Mouse (Mus musculus) spleen, postnatal 14 days (tissue): Measurements from ENCODE around the gene Rps12.
"Not testable (repeated sequence)": the region's sequence is repeated elsewhere in the genome, so short reads cannot be mapped to it uniquely, and the experiment has no call there.

Experiments
- DNase-seq, 2 experiments: peaks; one replicate each; pipeline ENCODE4 v3.0.0; 2021 to 2022; ENCODE audit warnings: low spot score in 2 of 2

Gene Rps12

DNA sequence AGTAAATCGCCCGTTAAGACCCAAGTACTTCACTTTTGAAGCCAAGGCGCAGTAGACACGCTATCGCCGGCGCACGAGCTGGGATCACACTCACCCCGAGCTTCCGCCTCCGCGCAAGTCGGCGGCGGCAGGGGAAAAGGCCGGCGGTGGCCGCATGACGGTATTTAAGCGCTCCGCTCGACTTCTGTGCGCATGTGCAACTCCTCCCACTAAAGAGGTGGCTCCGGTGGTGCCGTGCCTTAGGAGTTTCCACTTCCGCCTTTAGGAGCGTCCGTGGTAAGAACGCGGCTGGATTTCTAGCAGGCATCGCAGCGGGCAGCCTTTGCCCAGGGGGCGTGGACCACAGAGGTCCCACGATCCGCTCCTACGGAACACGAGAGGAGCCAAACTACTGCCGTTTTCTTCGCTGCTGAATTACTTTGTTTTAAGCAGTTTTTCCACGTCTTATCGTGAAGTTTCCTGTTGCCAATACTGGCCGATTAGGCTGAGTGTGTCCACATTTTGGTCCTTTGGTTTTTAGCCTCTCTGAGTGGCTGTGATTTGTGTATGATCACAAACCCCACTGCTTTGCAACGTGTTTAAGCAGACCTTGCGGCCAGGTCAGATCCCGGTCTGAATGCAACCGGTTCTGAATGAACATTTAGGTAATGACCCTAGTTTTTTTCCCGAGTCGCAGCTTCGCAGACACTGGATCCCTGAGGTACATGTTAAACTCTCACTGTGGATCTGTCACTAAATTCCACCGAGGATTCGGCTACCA lies at the start of gene Rps12:
Gene Rps12 (minus strand): TSS at position 214 of the 760 bp plus-strand sequence.
- DNase-seq = peak; percentile 99

GRCm38 (mm10) chr10:23836003-23836964 lies 49.2 kb upstream of the Rps12 start:
- no peak for DNase-seq

DNA sequence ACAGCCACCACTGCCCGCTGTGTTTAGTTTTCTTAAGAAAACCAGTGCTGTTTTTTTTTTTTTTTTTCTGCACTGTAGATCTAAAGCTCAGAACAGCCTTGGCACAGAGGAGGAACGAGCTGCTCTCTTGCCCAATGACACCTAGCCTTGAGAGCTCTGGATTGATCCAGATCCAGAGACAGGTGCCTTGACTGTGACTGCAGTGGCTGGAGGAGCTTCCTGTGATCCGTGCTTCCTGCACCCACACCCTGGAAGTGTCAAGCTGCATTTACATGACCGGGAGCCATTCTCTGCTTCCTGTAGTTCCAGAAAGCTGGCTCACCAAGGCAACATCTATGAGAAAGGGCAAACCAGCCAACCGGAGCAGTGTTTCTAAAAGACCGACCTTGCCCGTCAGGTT lies 39.4 kb upstream of the Rps12 start:
- DNase-seq = no peak

DNA sequence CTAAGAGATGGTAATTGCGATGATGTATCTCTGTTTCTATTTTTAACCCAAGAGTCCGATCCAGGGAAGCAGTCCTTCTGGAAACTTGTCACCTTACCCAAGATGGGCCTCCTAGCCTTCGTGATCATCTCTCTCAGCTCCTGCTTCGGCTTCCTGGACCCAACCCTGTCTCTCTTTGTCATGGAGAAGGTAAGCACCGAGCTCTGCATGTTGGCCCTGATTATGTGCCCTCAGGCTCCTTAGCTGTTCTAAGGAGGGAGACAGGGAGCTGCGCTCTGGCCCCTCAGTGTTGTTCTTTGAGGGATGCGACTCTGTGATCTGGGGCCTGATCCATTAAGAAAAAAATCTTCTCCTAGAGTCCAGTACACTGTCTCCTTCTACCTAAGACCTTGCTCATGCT lies 29.2 kb upstream of the Rps12 start:
- DNase-seq = no peak

DNA sequence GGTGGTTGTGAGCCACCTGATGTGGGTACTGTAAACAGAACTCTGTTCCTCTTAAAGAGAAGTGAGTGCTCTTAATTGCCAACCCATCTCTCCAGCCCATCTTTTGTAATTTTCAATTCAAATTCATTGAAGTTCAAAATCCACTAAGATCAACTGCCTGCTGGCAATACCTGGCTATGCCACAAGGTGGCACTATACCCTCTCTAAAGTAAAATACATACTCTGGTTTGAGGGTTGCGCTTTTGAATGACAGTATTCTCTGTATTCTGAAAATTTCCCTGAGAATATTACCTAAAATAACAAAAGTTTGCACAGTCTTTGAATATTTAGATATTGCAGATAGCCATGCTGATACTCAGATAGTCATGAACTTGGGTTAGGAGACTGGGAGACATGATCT lies 28.1 kb upstream of the Rps12 start:
- peak; percentile 32 to 63 for DNase-seq

GRCm38 (mm10) chr10:23812852-23813766 lies 26.0 kb upstream of the Rps12 start:
- DNase-seq = no peak

DNA sequence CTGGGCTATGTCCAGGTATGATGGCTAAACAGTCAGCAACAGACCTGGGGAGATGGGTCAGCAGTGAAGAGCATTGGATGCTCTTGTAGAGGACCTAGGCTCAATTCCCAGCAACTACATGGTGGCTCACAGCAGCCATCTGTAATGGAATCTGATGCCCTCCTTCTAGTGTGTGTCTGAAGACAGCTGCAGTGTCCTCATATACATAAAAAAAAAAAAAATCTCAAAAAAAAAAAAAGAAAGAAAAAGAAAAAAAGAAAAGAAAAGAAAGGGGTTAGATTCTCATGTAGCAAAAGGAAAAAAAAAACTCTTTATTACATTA lies 25.3 kb upstream of the Rps12 start:
- no peak for DNase-seq

DNA sequence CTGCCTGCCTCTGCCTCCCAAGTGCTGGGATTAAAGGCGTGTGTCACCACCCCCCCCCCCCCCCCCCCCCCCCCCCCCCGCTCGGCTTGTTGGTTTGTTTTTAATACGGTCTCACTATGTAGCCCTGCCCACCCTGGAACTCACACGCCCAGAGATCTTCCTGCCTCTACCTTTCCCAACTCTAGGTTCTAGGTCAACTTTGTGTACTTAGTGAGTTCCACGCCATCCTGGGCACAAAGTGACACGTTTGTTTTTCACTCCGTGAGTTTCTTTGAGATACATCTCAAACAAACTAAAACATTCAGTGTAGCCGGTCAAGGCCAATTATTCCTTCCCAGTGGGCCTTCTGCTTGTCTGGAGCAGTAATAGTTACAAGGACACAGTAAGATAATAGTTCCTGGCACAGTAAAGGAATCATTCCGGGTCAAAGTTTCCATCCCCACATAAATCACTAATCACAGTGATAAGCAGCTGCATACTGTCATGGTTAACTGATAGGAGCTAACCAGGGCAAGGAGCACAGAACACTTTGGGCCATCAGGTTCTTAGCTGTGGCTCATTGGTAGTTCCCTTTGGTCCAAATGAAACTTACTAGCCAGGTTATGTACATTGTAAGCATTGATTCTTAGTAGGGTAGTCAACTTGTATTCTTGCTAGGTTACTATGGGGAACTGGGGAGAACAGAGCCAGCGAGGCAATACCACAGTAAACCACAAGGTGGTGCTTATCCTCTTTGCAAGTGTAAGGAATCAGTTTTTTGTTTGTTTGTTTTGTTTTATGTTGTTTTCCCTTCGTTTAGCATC lies 24.8 kb upstream of the Rps12 start:
- peak; percentile 19 to 63 for DNase-seq

- DNase-seq = no peak
These were observed 19.1 kb upstream of the Rps12 start for GRCm38 (mm10) chr10:23806201-23806600.

DNA sequence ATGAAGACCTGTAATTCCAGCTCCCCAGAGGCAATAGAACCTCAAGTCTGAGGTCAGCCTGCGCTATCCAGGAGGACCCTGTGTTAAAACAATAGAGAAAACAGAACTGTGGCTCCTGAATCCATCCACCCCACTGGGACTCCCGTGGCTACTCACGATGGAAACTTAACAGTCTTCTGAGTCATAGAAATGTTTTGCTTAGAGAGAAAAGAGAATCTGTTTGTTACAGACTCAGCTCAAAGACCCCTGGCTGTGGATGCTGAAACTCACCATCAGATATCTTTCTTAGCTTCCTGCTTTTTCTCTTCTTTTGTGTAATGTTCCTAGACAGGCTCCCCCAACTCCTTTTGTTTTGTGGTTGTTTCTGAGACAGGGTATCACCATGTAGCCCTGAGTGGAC lies 17.6 kb upstream of the Rps12 start:
- no peak for DNase-seq

GRCm38 (mm10) chr10:23802911-23803310 lies 15.8 kb upstream of the Rps12 start:
- no peak for DNase-seq

DNA sequence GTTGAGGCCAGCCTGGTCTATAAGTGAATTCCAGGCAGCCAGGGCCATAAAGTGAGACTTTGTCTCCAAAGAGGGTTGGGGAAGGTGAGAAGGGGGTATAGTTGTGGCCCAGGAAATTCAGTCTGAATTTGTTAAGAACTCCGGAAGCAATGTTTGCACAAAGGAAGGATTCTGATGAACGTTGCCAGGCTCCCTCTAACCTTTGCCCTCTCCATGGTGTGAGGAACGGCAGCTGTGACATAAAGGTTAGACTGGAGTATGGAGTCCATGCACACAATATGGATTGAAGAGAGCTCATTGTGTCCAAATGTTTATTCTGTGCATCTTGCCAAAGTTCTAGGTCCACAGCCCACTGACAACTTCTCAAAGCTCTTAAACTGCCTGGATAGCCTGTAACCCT lies 12.9 kb upstream of the Rps12 start:
- DNase-seq = no peak

DNA sequence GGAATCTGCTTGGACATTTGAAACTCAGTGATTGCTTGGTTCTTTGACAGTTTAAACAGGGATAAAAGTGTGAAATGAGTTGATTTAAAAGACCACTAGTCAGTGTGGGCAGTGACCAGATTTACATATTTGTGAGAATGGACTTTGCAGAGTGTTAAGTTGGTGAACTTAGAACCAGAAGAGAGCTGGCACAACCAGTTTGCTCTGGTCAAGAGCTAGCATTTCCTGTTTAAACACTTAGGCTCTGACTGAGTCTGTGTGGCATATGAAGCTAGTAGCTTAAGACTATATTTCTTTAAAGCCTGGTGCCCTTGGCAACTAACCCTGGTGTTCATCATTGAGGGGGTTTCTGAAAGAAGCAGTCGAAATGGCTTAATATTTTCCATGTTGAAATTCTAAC lies 11.1 kb upstream of the Rps12 start:
- no peak for DNase-seq

DNA sequence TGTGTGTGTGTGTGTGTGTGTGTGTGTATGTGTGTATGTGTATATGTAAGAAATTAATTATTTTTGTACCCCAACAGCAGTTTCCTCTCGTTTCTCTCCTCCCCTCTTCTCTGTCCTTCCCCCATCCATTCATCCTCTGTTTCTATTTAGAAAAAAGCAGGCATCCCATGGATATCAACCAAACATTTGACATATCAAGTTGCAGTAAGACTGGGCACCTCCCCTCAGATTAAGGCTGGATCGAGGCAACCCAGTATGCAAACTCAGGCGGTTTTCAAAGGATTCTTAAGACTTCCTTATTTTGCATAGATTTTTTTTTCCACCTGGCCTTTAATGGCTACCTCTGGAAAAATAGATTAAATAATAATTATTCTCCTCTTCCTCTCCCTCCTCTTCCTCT lies 10.5 kb upstream of the Rps12 start:
- no peak for DNase-seq

GRCm38 (mm10) chr10:23796551-23797503 lies 9.8 kb upstream of the Rps12 start, which contains the start of gene Slc18b1:
Gene Slc18b1 (plus strand): TSS chr10:23796986.
- DNase-seq = peak in 1 of 2 experiments; percentile 2

DNA sequence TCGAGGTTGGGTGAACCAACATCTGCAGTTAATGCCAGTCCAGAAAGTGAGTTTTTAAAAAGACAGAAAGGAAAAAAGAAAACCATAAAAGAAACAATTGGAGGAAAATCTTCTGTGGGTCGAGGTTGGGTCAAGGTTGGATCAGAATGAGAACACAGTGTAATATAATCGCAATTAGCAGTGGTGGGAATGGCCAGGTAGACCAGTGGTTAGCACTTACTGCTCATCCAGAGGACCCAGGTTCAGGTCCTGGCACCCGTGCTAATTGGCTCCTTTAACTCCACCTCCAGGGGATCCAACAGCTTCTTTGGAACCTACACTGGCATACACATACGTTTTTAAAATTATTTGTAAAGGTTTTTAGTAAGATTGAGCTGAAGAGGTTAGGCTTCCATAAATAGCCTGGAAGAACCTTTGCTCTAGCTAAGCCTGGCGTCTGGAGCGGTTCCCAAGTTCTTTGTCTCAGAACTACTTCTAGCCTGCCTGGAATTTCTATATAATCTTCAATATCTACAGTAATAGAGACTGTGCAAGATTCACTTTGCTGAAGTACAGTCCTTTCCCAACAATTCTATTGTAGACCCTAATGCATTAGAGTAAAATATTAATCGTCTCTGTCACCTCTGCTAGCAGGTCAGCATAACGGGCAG lies 8.9 kb upstream of the Rps12 start:
- DNase-seq = no peak

GRCm38 (mm10) chr10:23788056-23788600 lies 1.1 kb upstream of the Rps12 start:
- no peak for DNase-seq

DNA sequence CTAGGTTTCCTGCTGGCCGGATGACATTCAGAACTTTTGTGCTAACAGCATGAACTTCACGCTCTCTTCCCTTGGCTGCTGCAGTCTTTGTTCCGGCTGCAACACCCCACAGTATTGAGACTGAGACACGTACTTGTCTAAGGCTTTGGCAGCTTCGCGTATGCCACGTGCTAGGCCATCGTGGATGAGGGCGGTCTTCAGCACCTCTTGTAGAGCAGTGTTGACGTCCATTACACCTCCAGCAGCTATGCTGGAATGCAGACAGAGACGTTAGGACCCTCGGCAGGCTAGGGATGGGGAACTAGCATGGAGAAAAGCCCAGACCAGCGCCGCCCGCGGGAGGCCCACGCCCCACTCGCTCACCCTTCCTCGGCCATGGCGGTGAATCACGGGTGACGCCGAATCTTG lies 440 bp downstream of the Rps12 start:
- not testable (repeated sequence) for DNase-seq

- DNase-seq = no peak
These were observed 1.0 kb downstream of the Rps12 start for GRCm38 (mm10) chr10:23786040-23786439.
